Mouse (Mus musculus) spleen, postnatal 10 days (tissue): ENCODE data around the gene Hnrnpl.

Experiments used
- DNase-seq, 2 experiments: peaks; one replicate each; pipeline ENCODE4 v3.0.0; 2021 to 2022; ENCODE audit warnings: low spot score in 2 of 2

Gene Hnrnpl

GRCm38 (mm10) chr7:28808221-28808941 is at the start of gene Hnrnpl:
TSS of gene Hnrnpl (plus strand) at chr7:28808541.
- peak in 1 of 2 experiments; percentile 45 for DNase-seq

- no peak for DNase-seq
These were observed 49.7 kb upstream of the Hnrnpl start for GRCm38 (mm10) chr7:28758623-28759022.

DNA sequence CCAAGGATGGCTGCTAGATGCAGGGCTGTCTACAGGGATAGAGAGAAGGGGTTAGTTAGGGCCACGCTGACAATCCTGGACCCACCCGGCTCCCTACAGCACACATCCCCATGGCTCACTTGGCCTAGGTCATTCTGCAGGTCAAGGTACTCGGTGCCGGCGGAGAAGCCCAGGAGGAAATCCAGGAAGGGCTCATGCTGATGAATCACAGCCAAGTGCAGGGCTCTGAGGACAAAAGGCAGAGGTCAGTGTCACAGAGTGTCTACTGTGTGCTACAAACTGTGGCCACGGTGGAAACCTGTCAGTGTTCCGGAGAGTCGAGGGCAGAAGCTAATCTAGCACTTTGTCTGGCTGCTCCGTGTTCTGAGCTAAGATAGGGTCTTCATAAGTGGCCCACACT is 46.4 kb upstream of the Hnrnpl start:
- no peak for DNase-seq

DNA sequence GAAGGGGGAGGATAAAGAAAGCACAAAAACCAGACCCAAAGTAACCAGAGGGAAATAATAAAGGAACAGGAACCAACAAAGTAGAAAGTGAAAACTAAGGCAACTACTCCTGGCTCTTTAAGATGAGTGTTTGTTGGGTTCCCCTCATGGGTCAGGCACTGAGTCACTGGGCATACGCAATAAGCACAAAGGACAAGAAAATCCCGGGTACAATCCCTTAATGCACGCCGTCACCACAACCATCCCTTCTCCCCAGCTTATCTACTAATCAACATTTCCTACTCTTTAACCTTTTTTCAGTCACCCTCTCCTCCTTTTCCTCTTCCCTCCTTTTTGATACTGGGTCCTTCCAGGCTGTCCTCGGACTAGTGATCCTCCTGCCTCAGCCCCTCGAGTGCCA is 43.1 kb upstream of the Hnrnpl start:
- no peak for DNase-seq

GRCm38 (mm10) chr7:28766173-28766879 is 42.0 kb upstream of the Hnrnpl start, which contains the start of gene Sirt2:
TSS of gene Sirt2 (plus strand) at chr7:28766735.
- DNase-seq, result peak; percentile 88 to 97

DNA sequence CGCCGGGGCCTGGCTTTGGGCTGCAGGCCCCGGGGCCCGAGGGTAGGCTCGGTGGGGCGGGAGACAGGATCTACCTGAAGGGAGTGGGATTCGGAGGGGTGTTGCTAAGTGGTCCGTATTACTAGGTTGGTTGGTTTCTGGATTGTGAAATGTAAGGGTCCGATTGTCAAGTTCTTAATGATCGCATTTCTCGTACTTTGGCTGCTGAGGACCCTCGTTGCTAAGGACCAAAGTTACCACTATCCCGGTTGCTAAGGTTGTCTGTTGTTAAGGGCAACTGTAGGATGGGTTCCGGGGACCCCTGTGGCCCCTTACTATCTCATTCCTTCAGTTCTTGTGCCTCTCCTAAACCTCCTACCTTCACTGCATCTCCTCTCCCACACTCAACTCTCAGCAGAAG is 41.4 kb upstream of the Hnrnpl start:
- DNase-seq, result no peak

DNA sequence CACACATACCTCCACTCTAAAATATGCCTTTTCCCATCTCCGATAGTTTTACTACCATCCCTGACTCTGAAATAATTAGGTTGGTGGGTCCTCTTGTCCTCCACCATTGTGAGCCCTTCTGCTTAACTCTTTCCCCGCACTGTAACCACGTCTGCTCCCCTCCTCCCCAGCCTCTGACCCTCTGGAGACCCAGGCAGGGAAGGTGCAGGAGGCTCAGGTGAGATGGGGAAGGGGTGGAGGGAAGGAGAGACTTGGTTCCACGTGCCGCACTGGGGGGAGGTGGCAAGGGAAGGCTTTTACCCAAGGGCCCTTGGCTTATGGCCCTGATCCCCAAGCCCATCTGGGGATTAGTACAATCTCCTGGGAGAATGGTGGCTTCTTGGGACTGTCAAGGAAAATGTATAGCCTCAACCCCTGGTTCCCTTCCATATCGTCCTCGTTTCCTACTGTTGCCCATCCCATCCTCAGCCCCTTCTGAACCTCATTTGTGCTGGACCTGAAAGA is 40.8 kb upstream of the Hnrnpl start, which contains the start of gene Nfkbib:
Gene Nfkbib, minus strand, starts transcription at position 51 of the 504 bp plus-strand sequence.
- DNase-seq, result no peak

- DNase-seq, result no peak
These were observed 38.9 kb upstream of the Hnrnpl start for GRCm38 (mm10) chr7:28769414-28769958.

DNA sequence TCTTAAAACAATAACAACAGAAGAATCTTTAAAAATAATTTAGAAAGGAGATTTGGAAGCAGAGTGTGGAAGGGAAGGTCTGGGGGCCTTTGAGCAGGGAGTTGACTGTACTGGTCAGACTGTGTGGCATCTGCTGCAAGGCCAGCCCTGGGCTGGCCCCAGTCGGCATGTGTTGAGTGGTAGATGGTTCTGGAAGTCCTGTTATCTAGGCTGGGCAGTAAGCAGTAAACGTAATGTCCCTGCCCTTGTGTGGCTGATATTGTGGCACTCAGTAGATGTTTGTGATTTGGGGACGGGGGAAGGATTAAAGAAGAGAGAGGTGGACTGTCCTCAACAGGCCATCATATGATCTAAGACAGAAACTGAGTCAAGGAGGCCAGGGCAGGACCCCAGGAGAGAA is 38.0 kb upstream of the Hnrnpl start:
- DNase-seq, result no peak

GRCm38 (mm10) chr7:28771867-28772266 is 36.5 kb upstream of the Hnrnpl start:
- DNase-seq, result no peak

DNA sequence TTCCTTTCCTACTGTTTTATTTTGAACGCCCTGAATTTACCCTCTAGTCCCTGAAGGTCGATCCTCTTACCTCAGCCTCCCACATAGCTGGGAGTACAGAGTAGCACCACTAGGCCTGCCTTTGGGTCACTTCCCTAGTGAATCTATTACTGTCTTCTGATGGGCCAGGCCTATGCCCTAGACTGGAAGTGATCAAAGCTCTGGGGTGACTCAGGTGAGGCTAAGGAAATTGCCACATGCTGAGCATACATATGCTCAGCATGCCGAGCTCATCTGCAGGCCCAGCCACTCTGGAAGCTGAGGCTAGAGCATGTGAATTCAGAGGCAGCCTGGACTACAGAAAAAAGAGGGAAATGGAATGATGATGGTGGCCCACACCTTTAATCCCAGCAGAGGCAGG is 35.2 kb upstream of the Hnrnpl start:
- DNase-seq, result no peak

- DNase-seq, result no peak
These were observed 34.2 kb upstream of the Hnrnpl start for GRCm38 (mm10) chr7:28774164-28774563.

GRCm38 (mm10) chr7:28775129-28775528 is 33.2 kb upstream of the Hnrnpl start:
- no peak for DNase-seq

DNA sequence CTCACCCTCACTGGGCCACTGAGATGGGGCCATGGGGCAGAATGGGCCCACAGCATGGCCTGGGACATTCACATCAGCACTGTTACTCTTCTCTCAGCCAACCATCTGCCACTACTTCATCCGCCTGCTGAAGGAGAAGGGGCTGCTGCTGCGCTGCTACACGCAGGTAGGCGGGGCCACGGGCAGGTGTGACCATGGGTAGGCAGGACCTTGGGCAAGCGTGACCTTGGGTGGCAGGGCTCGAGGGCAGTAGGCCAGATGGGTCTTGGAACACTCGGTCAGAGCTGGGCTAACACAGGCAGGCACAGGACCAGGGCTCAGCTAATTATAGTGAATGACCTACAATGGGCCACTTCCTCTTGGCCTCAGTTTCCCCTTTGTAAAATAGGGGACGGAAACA is 29.5 kb upstream of the Hnrnpl start:
- peak in 1 of 2 experiments; percentile 14 for DNase-seq

DNA sequence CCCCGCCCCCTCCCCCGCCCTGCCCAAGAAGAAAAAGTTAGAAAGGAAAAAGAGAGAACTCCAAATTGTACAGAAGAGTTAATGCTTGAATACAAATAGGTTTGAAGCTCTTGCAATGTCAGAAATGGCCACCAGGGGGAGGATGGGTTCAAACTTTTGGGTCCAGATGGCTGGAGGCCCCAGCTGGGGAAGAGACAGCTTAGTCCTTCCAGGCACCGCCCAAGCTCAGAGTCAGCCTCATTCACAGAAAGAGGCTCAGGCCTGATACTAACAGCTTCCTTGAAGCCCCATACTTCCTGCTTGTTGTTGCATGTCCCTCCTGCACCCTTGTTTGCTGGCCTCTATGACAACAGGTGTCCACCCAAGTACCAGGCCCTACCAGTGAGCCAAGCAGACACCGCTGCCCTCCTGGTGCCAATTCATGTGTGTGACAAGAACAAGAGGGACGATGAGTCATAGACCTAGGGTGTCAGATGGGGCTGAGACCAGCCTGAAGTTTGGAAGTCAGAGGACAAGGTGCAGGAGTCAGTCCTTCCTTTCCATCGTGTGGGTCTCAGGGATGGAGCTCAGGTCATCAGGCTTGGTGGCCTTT is 28.2 kb upstream of the Hnrnpl start:
- peak; percentile 86 to 94 for DNase-seq

DNA sequence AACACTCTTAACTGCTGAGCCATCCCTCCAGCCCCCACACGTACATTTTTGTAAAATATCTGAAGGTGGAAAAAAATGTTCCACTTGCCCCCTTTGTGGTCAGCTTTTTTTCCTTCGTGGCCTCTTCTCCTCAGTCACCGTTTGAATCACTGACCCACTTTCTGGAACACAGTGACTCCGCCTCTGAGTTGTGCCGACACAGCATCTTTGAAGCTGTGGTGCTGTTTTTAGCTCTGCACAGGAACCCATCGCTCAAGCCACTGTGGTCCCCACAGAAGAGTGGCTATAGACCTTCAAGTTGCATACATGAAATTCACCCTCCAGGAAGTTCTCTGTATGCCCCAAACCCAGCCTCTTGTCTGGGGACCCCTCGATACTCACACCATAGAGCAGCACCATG is 27.5 kb upstream of the Hnrnpl start:
- peak in 1 of 2 experiments; percentile 40 for DNase-seq

DNA sequence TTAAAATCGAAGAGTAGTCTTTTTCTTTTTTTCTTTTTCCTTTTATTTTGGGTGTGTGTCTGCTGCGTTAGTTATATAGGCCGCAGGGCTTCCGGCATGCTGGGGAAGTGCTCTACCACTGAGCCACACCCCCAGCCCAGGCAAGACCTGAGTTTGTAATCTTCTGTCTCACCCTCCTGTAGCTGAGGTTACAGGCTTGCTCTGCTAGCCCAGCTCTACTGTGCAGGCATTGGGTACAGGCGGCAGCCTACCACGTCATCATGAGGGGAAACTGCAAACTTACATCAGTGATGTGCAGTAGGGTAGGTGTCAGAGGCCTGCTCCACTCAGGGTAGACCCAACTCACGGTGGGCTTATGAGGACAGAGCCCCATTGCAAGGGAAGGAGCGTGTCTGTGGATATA is 27.1 kb upstream of the Hnrnpl start:
- DNase-seq, result peak in 1 of 2 experiments; percentile 71

DNA sequence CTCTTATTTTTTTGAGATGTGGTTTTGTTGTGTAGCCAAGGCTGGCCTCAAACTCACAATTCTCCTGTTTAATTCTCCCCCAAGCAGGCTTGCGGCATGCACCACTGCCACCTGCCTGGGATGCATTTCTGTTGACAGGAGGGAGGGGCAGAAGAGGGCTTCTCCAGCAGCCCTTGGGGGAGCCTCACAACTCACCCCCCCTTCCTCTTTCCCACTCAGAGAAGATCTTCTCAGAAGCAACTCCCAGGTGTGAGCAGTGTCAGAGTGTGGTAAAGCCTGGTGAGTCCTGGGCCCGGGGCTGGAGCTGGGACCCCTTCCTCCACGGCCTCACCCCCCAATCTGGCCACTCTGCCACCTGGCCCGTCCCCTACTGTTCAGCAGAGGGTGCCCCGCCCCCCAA is 23.2 kb upstream of the Hnrnpl start:
- no peak for DNase-seq

- DNase-seq, result peak in 1 of 2 experiments; percentile 28
These were observed 20.5 kb upstream of the Hnrnpl start for GRCm38 (mm10) chr7:28787884-28788283.

DNA sequence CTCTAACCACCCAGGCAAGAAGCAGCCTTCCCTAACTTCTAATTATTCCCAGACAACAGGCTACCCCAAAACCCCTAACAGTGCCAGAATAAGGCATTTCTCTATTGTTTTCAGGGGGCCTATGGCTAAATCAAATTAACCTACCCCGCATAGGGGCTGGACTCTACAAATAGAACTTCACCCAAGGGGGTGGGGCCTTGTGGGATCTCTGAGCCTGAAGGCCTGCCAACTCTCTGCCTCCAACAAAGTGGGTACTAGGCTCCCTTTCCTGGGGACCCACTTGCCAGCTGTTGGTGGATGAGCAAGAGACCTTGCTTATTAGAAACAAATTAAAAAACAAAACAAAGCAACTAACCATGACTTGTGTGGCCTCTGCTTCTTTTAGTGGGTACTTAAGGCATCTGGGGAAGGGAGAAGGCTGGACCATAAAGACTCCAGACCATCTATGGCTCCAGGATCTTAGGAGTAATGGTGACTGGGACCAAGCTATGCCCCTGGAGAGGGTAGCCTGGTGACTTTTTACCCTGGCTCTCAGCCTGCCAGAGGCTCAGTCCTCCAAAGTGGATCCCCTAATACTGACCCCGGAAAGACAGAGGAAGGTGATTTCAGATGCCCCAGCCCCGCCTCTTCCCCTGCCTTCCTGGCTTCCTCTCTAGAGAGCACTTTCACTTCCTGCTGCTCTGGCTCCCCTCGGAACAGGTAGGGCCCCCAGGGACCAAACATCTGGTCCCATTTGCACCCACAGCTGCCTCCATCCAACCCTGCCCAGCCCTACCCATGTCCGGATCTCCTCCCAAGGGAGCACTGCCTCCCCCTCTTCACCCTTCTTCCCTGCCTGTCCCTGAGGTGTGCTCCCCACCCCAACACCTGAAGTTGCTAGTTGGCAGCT is 19.8 kb upstream of the Hnrnpl start, which contains the start of gene Rinl:
Gene Rinl, plus strand, starts transcription at position 663 of the 889 bp plus-strand sequence.
- DNase-seq, result peak; percentile 39 to 81

DNA sequence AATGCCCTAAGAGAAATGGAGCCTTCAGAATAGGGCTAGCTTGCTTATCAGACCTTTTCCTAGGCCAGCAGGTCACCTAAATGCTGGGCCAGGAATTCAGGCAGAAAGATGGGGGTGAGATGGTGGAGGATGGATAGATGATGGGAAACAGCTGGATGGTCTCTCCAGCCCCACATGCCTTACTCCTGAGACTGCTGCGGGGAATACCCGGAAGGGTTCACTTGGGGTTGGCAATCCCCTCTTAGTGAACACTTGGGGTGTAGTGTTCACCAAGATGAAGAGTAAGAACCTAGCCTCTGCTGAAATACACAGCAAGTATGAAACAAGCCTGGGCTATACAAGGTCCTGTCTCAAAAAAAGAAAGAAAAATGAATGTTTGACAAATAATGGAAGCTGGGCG is 19.1 kb upstream of the Hnrnpl start:
- no peak for DNase-seq
